Mouse (Mus musculus) thymus, adult 18-20 months (tissue): ENCODE measurements at regions not wholly inside any gene's neighbourhood (a gene's known extent, or its start where the extent isn't known, plus 50 kb on each side); places are given as distances from the start of the nearest gene placed in this dataset.

Experiments used
- DNase-seq, 2 experiments: peaks; one replicate each; pipeline ENCODE4 v3.0.0; 2022; ENCODE audit warnings: mixed read lengths in 2 of 2

DNA sequence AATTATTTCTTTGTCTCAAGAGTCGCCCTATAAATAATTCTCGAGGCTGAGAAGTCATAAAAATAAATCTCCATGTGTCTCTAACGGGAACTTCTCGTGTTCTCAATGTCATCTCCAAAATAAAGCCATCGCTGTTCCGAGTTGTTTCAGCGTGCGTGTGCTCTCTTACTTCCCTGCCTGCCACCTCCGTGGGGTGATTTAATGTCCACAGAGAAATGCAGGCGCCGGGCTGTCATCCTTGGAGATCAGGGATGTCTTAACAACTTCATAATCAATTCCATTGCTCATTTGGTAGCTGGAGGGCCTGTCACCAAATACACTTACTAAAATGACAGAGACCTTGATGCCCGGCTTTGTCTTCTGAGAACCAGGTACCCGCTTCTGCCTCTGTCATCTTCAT lies 161.8 kb downstream of the Pmp22 start:
- no peak for DNase-seq

DNA sequence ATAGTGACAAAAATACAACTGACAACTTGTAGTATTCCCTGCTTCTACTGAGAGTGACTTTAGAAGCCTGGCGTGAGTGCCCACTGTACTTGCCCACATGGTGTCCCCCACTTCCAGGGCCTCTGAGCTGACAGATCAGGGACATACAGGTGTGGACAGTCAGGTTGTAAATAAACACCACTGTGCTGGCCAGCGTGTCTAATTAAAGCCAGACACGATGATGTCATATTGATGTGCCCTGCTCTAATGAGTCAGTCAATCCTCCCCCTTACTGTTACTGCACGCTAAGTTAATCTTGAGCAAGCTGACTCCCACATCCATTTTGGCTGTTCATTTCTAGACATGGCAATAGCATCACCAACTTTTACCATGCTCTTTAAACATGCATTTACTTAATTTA lies 164.7 kb downstream of the Pmp22 start:
- no peak for DNase-seq

DNA sequence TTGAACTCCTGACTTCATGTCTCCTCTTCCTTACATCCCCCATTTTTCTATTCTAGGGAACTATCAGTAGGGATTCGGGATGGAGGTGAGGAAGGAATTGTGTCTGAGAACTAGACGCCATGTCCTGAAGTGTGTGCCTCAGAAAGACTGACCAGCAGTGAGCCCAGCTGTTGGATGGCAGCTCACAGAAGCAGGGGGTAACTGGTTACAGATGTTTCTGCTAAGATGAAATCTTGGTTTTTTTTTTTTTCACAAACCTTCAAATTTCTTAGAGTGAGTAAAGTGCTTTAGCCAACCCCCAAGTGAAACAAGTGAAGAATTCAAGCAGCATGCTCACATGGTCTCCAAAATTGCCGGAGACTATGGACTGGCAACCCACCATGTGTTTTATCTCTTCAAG lies 165.7 kb downstream of the Pmp22 start:
- DNase-seq: no peak

DNA sequence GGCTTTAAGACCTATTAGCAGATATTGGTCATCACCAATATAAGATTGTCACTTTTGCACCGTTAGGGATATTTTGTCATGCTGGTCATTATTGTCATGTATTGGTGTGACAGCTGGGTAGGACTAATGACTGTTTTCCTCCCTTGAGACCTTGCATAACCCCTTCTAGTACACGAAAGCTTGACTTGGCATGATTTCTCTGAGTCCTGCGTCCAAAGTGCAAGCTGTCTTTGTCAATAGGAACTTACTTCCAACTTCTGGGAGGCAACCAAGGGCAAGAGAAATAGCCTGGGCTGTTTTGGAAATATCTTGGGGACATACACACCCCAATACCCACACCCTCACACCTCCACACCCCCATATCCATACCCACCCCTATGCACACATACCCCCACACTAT lies 167.7 kb downstream of the Pmp22 start:
- no peak for DNase-seq

DNA sequence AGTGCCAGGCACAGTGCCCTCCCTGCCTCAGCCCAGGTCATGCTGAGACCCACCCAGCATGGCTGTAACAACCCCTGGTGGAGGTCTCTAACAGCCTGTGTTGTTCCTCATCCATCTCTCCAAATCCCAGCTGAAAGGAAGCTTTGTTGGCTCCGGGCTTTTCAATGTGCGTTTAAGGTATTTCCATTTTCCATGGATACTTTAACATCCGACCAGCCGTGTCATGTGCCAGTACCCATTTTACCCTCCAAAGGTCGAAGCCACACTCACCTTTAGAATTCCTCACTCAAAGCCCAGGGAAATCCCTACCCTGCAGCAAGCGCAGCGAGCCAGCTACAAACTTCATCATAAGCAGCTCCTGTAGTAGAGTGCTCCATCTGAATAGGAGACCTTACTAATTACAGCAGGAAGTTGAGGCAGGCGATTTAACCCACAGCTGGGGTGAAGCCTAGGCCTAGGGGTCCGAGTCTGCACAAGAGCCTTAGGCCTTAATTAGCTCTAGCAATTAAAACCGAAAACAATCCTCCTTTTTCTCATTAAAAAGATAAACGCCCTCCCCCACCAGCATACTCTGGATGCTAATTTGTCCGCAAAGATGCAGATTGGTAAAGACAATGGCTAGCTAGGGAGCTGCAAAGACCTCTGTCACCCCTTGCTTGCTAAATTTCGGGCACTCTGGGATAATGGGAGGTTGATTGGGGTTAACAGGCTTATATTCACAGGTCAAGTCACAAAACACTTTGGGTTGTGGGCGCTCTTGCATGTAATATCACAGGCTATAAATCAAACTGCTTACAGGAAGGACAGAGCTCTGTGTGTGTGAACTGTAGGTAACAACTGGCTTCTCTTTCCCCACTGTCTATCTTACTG lies 171.2 kb downstream of the Pmp22 start:
- DNase-seq: no peak

DNA sequence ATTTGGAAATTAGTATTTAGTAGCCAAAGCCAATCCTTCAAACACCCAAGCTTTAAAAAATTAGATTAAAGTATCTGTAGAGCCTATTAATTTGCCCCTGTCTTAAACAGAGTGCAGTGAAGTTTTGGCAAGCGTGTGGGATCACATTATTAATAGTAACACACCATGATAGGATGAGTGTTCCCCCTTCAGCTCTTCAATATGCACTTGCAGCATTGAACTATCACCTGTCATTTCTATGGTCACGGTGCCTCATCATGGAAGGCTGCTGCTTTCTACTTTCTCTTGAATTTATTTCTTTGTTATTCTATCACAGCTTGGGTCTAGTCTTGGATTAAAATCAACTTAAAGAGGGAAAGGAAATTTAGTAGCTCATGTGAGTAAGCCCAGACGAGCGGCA lies 196.4 kb downstream of the Pmp22 start:
- DNase-seq: no peak

DNA sequence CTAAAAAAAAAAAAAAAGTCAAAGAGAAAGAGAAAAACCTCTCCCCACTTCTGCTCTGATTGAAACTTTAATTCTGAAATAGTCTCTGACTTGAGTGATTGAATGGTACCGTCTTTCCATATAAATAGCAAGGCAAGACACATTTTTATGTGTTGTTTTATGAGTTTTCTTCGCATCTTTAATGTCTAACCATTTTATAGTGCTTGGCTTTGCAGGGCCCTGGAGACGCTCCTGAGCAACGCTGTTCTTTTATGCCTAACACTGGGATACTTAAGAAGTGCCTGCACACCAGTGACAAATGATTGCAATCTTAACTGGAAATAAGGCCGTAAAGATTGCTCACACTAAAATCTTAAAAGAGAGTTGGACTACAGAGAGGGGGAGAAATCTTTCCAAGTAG lies 198.1 kb downstream of the Pmp22 start:
- no peak for DNase-seq

DNA sequence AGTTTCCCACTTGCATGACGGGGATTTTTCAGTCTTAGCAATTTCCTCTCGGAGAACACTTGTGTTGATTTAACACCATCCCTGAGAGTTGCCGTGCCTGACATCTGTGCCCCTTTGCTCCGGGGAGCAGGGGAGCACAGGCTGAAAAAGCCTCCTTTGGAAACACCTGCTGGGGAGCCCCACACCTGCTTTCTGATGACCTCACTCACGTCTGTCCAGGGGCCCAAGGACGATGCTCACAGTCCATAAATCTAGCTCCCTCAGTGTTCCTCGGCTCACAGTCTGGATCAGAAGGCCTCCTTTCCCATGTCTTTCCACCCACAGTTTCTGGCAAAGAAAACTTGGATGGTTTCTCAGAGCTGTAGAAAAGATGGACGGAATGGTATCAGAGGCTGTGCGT lies 208.7 kb downstream of the Pmp22 start:
- DNase-seq: no peak

DNA sequence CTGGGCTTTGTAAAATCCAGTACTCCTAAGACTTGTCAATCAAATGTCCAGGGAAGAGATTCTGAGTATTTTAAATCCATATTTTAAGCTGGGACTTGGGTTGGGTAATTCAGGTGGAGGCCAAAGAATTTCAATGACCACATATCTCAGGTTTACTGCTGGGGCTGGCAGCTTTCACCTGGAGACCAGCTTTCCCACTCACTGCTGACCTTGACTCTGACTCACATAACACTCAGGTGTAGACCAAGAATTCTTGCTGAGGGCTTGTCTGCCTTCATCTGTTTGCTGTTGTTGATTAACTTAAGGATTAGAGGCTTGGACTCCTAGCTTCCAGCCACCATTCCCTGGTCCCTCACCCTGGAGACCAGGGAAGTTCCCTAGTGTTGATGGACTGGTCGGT lies 209.5 kb downstream of the Pmp22 start:
- DNase-seq: no peak

DNA sequence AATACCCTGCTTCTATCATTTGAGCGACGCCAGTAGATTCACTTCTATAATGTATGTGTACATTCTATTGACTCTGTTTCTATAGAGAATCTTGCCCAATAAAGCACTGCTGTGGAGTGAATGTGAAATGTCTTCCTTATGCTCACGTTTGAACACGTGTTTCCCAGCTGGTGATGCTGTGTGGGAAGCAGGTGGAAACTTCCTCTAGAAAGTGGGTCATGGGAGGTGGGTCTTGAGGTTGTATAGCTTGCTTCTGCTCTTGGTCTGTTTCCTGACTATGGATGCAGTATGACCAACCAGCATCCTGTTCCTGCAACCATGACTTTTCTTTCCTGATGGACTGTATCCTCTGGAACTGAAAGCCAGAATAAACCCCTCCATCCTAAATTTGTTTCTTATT lies 216.9 kb downstream of the Pmp22 start:
- DNase-seq: peak in 1 of 2 experiments; percentile 12

DNA sequence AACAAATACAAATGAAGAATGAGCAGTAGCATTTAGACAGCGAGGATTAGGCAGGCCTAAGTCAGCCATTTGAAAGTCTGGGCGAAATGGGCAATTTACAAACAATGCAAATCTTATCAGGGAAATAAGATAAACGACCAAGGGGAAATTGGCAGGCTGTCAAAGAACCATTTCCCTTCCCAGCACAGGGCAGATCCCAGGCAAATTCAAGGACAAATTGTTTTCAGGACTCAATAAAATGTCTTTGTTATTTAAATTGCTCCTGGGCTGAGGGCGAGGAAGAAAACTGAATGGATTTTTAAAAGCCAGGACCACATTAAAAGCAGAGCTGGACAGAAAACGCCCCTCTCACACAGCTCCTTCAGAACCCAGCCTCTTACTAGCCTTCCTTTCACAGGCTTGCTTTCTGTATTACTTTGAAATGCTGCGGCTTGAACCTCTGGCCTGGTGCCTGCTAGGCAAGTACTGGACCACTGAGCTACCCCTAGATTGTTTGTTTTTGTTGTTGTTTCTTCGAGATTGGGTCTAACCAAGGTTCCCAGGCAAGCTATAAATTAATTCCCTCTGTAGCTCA lies 221.4 kb downstream of the Pmp22 start:
- DNase-seq: no peak

DNA sequence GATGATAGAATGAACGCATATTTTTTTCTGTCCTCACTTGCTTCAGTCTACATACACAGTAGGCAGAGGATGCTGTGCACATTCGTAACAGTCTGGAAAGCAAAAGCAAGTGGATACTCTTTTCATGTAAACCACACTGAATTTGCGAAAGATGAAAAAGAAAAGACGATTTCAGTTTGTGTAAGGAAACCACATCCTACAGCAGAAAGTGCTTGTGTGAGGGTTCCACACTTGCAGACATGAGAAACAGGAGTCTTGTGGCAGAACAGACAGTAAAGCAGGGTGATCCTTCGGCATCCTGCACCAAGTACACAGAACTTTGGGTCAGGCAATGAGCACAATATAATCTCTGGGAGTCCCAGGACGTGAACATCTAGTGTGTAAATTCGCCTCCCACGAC lies 223.2 kb downstream of the Pmp22 start:
- peak in 1 of 2 experiments; percentile 9 for DNase-seq

DNA sequence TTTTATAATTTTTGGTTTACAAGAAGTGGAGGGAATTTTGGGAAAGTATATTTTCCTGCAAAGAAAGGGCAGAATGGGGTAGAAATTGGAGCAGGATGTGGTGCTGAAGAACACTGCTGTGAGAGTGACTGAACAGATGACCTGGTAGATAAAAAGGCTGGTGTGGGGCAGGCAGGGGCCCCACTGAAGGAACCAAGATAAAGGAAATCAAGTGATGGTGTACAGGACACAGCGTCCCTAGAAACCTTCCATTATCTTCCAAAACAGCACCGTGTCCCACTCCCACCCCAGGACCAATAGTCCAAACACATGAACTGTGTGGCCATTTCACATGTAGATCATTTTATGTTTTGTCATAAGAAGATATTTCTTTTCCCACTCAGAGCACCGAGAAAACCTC lies 224.2 kb downstream of the Pmp22 start:
- DNase-seq: no peak

DNA sequence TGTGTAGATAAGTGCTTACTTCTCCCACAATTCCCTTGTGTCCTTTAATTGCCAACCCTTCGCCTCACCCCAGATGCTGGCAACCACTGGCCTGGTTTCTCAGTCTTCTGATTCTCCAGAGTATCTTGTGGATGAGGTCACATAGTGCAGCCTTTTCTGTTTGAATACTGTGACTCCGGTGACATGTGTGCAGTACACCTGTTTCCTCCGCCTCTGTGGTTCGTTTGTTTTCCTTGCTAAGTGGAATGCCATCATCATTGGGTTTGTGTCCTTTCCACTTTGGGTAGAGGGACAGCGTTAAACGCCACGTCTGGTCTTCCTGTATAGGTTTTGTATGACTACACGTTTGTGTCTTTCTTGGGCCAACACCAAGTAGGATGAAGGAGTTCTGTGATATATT lies 224.9 kb downstream of the Pmp22 start:
- peak in 1 of 2 experiments; percentile 20 for DNase-seq

DNA sequence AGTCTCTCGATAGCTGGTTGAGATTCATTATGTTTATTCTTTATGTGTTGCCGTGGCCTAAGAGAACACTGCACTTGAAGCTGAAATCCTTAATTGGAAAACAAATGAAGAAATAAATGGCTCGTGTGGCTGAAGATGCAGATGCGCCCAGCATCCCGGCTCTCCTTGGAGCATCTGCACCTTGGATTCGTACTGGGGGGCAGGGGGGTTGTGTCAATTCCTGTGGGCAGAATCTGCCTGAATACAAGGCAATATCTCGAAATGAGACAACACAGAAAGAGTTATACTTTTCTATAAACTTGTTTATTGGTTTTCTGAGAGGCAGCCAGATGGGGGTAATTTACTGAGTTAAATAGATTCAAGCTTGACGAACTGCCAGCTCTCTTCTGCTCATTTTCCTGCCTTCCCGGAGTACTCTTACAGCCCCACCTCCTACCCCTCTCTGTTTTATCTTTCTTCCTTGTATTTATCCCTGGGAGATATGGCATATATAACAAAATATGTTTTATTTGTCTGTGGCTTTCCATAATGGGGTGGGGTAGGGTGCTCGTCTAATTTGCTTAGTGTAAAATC lies 229.1 kb downstream of the Pmp22 start:
- no peak for DNase-seq

DNA sequence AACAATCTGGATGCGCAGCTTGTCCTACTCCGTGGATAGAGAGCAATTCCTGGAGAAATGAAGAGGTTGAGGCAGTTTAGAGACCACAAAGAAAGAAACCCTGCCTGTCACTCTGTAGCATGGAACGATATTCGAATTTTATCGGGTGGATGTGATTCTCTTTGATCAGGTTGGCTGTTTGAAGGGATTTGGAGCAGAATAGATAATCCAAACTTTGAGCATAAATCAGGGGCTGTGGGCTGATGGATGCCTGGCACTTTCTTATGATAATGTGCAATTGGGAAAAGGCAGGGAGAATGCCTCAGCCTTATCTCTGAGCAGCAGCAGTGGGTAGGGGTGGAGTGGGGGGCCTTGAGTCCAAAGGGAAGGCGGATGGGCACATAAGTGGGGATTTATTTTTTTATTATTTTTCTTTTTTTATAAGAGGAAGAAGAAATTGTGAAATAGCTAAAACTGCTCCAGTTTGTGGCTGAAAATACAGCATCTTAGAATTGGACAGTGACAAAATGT lies 239.0 kb downstream of the Pmp22 start:
- DNase-seq: no peak

DNA sequence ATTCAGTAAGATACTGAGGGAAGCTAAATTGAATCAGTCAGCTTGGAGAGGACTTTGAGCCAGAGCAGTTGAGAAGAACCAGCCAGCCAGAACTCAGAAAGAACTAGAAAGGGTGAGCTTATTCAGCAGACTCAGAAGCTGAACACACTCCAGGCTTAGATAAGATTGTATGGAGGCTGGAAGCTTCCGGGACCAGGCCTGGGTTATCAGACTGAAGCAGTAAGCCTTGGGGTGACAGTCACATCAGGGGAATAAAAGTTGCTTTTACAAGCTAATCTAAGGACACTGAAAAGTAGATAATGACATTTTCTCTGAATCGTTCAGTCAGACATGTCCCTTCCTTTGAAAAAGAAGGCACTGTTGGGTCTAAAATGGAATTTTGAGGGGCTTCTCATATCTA lies 240.7 kb downstream of the Pmp22 start:
- DNase-seq: no peak

DNA sequence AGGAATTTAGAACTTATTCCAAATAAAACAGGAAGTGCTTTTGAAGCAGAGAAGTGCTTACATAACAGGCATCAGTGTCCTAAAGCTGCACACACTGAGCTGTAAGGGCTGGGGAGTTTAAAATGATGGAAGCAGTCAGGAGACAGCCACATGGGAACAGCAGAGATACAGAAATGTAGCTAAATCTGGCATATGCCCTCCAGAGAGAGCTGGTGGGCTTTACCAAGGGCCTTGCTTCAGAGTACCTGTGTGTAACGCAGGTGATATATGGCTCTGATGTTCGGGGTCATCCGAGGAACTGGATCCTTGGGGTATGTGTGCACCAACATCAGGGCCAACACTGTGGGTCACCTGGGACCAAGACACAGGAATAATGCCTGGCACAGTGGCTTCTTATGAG lies 247.5 kb downstream of the Pmp22 start:
- DNase-seq: no peak

DNA sequence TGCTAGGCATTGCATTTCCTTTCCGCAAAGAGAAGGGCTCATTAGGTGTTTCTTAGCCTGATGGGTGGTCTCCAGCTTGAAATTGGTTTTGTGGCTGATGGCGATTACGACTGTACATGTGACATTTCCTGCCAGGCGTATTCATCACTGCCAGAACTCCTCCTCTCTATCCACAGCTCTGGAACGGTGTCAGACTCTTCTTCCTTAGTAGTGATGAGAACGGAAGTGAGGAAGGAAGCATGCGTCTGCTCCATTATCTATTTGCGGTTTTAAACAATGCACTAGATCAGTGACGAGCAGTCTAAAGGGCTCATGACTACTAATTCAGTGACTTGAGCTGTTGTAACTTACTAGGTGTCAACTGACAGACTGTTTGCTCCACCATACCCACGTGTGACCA lies 248.2 kb downstream of the Pmp22 start:
- DNase-seq: no peak

DNA sequence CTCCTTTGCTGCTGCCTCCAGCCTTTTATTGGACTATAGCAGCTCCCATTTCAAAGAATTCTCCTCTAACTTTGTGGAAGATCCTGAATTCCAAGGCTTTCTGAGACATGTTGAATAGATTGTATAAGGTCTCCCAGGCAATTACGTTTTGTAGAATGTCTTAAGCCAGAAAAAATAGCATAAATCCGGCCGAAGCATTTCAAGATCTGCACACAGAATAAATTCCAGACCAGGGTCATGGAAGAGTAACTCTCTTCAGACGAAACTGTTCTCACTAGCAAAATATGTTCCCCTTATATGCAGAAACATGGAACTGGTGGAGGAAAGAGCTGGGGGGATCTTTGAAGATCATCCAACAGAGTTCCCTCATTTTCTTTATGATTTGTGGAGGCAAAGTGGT lies 259.5 kb downstream of the Pmp22 start:
- no peak for DNase-seq

DNA sequence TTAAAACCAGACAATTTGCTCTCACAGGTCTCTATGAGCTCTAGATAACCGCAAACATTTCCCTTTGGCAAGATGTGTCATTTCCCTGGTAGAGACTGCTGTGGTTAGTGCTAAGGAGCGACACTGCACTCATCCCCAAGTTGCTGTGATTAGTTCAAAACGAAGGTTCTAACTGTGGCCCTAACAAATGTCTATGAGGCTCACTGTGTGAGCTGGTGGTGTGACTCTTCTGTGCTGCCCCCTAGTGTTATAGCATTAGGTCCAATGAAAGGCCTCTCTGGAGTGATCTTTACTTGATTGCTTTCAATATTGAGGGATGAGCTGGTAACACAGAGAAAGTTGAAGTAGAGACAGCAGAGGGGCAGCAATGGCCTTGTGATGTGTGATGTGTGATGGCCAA lies 262.7 kb downstream of the Pmp22 start:
- no peak for DNase-seq

DNA sequence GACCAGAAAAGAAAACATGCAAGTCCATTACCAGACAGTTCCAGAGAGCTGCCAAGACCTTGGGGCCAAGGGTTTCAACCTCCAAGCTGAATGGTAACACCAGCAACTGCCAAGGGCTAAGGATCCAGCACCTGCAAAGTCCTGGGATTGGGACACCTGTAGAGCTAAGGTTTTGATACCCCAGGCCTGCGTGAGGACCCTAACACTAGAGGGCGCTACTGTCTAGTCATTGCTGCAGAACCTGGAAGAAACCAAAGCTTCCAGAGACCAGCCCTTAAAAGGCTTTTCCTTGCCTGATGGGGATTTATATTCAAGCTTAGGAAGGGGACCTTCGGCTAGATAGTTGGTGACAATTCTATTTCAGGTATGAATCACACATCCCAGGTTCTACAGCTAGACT lies 263.6 kb downstream of the Pmp22 start:
- no peak for DNase-seq

DNA sequence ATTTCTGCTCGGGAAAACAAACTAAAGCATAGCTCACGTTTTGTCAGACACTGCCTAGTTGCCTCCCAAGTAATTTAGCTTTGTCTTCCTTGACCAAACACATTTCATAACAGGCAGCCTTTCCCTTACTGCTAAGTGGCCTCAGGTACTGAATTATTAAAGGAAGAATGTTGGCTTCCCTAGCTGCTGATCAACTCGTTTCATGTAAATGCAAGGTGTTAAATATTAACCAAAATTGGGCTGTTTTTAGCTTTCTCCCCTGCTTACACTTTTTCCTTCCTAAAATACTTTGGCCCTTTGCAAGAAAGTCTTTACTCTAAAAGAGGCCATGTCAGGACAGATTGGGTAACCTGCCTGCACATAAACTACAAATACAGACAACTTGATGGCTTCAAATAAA lies 265.4 kb downstream of the Pmp22 start:
- no peak for DNase-seq

DNA sequence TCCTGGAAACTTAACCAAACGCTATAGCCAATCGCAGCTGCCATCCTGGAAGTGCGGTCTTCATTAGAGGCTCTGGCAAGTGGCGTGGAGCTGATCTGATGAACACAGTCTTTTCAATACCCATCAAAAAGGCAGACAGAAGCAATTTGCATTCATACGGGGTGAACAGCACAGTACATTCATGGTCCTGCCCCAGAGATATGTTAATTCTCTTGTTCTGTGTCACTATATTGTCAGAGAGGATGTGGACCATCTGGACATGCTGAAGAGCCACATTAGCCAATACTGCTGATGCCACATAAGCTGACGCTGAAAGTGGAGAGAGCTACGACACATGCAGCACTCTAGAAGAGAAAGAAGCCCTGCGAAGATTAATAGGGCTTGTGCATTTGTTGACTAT lies 267.6 kb downstream of the Pmp22 start:
- DNase-seq: no peak
